11 mouse cellular contexts compared by ENCODE assay signal in genomic region chr7:19782645-19783044, GRCm38 (mm10). TPM values are rescaled to one million over a fixed set of nuclear protein-coding genes. Genes with fewer than 3 reads are reported as not detected.
DNase-seq lines count a peak whose midpoint lies in the region; ATAC-seq and TF ChIP-seq lines count a peak whose summit lies in the region.
"Had no signal": no experiment of that assay in that cellular context is flagged by ENCODE, and none has a peak within 500 bp of the region (broad histone marks: within the 10 kb centered on the region; RNA-seq: fewer than 3 reads in every experiment).

No protein-coding gene starts in this region.

- DNase-seq in adrenal gland, postnatal 14 days: peak; percentile 67
- no peak for DNase-seq in adrenal gland, postnatal 25 days
- peak; percentile 63 for DNase-seq in kidney, postnatal 0 days (ENCODE audit: low spot score)
- peak; percentile 58 for DNase-seq in induced T-regulatory cell, adult 2 months (ENCODE audit: low read depth)
- no peak for DNase-seq in spleen, postnatal 14 days (ENCODE audit: low spot score in 2 of 2)
- DNase-seq in layer of hippocampus, postnatal 14 days (ENCODE audit: low spot score in 2 of 2): no peak

- TF ChIP-seq POLR2A in ES-Bruce4 (IDR thresholded peaks at IDR 0.05; ENCODE audit: insufficient read depth, low read length): no peak

- H3K27me3 ChIP-seq in kidney, postnatal 0 days (ENCODE audit: insufficient read depth, low read length): no peaks in the 10 kb centered on the region
- H3K27me3 ChIP-seq in kidney, embryonic 15.5 days: no peaks in the 10 kb centered on the region
- H3K27me3 ChIP-seq in ES-Bruce4 (ENCODE audit: control insufficient read depth, insufficient read depth, low read length, poor library complexity, severe bottlenecking): no peaks in the 10 kb centered on the region

- no peak overlapping the region for H3K4me2 ChIP-seq in kidney, postnatal 0 days (ENCODE audit: low read length)
- H3K4me2 ChIP-seq in kidney, embryonic 15.5 days: no peak overlapping the region

- no peaks in the 10 kb centered on the region for H3K9me3 ChIP-seq in kidney, postnatal 0 days (replicated peaks; ENCODE audit: low read length)
- H3K9me3 ChIP-seq in kidney, embryonic 15.5 days (replicated peaks): no peaks in the 10 kb centered on the region
- H3K9me3 ChIP-seq in ES-Bruce4 (replicated peaks; ENCODE audit: control insufficient read depth, insufficient read depth, low read length, poor library complexity, severe bottlenecking): peaks cover 6% of the 10 kb centered on the region; the same call in 1 of the 2 replicates

- H3K9ac ChIP-seq in kidney, postnatal 0 days (ENCODE audit: low read depth, low read length): no peak overlapping the region
- no peak overlapping the region for H3K9ac ChIP-seq in kidney, embryonic 15.5 days
- no peak overlapping the region for H3K9ac ChIP-seq in ES-Bruce4 (ENCODE audit: low read depth, poor library complexity, severe bottlenecking)

- TF ChIP-seq EP300 in ES-Bruce4 (IDR thresholded peaks at IDR 0.05; ENCODE audit: insufficient read depth, low read depth, low read length): no peak

- no peak for ATAC-seq in kidney, postnatal 0 days (replicated peaks; ENCODE audit: low FRiP score, low read depth)
- ATAC-seq in kidney, embryonic 15.5 days (replicated peaks; ENCODE audit: low FRiP score): no peak
- ATAC-seq: forebrain, embryonic 14.5 days had no signal

- peak; percentile 84 for TF ChIP-seq CTCF in kidney, postnatal 0 days (IDR thresholded peaks at IDR 0.05; ENCODE audit: low read depth)
- peak; percentile 65 for TF ChIP-seq CTCF in ES-Bruce4 (IDR thresholded peaks at IDR 0.05; ENCODE audit: low read depth, low read length)

- H3K27ac ChIP-seq in kidney, postnatal 0 days: no peak overlapping the region
- no peak overlapping the region for H3K27ac ChIP-seq in kidney, embryonic 15.5 days
- no peak overlapping the region for H3K27ac ChIP-seq in ES-Bruce4 (ENCODE audit: insufficient read depth, low read length)

- H3K4me1 ChIP-seq in kidney, postnatal 0 days (replicated peaks; ENCODE audit: insufficient read depth, low read length): no peaks in the 10 kb centered on the region
- peaks cover 6% of the 10 kb centered on the region; the same call in 1 of the 2 replicates for H3K4me1 ChIP-seq in kidney, embryonic 15.5 days
- H3K4me1 ChIP-seq in ES-Bruce4 (ENCODE audit: control insufficient read depth, insufficient read depth, low read length): peaks cover 4% of the 10 kb centered on the region

- H3K36me3 ChIP-seq in kidney, postnatal 0 days (ENCODE audit: insufficient read depth, low read length): no peaks in the 10 kb centered on the region
- H3K36me3 ChIP-seq in kidney, embryonic 15.5 days: 0 out of 2 replicates have a peak, but pooled peaks cover 9% of the 10 kb centered on the region
- H3K36me3 ChIP-seq in ES-Bruce4 (ENCODE audit: control insufficient read depth, insufficient read depth, low read length, poor library complexity, severe bottlenecking): no peaks in the 10 kb centered on the region

- 95% methylated on average over 4 of the region's 4 CpGs for WGBS in kidney, postnatal 0 days
- WGBS in kidney, embryonic 15.5 days: 95% methylated on average over 4 of the region's 4 CpGs

- no peak overlapping the region for H3K4me3 ChIP-seq in kidney, postnatal 0 days (replicated peaks; ENCODE audit: low read depth, low read length)
- no peak overlapping the region for H3K4me3 ChIP-seq in kidney, embryonic 15.5 days (replicated peaks)
- H3K4me3 ChIP-seq in ES-Bruce4 (ENCODE audit: low read depth, low read length): no peak overlapping the region

RNA-seq across cellular contexts. Expression of gene Bcam, which starts 11.8 kb away (rescaled TPM):
- 59.8 and 70.8 TPM in 2 replicates for total RNA-seq in adrenal gland, postnatal 14 days (2021)
- total RNA-seq in adrenal gland, postnatal 25 days (2021): 37.2 TPM in 2 replicates
- polyA plus RNA-seq in kidney, postnatal 0 days (2015; fragmentation: Nextera tagmentation; extraction: Ambion mirVana): 378 and 394 TPM in 2 replicates
- 244 and 257 TPM in 2 replicates for polyA plus RNA-seq in kidney, embryonic 15.5 days (2015; fragmentation: Nextera tagmentation; extraction: Ambion mirVana)
- 138 and 154 TPM in 2 replicates for polyA plus RNA-seq in ES-Bruce4 (2011; ENCODE audit: insufficient read depth, insufficient read length, low read depth, missing spikeins)
- total RNA-seq in layer of hippocampus, postnatal 14 days (2021): 10 to 100 TPM in 1 of 2 experiments, 1 to 10 TPM in 1; 8.8 to 14.0 TPM

RNA-seq across cellular contexts. Expression of gene Cblc, which starts 14.0 kb away (rescaled TPM):
- total RNA-seq in adrenal gland, postnatal 14 days (2021): 1.4 TPM in 1 of 2 replicates, not detected in the other
- total RNA-seq in adrenal gland, postnatal 25 days (2021): 0.55 TPM in 1 of 2 replicates, not detected in the other
- 14.6 and 16.9 TPM in 2 replicates for polyA plus RNA-seq in kidney, postnatal 0 days (2015; fragmentation: Nextera tagmentation; extraction: Ambion mirVana)
- 8.3 and 9.1 TPM in 2 replicates for polyA plus RNA-seq in kidney, embryonic 15.5 days (2015; fragmentation: Nextera tagmentation; extraction: Ambion mirVana)
- polyA plus RNA-seq in ES-Bruce4 (2011; ENCODE audit: insufficient read depth, insufficient read length, low read depth, missing spikeins): 17.1 and 23.2 TPM in 2 replicates
- total RNA-seq in layer of hippocampus, postnatal 14 days (2021): not detected
- total RNA-seq: megakaryocyte, adult 5-6 weeks had no signal
- polyA plus RNA-seq: forebrain, embryonic 14.5 days; testis, adult 2 months had no signal

RNA-seq across cellular contexts. Expression of gene Nectin2, which starts 32.4 kb away (rescaled TPM):
- total RNA-seq in adrenal gland, postnatal 14 days (2021): 90.1 and 94.7 TPM in 2 replicates
- total RNA-seq in adrenal gland, postnatal 25 days (2021): 62.3 and 66.9 TPM in 2 replicates
- polyA plus RNA-seq in kidney, postnatal 0 days (2015; fragmentation: Nextera tagmentation; extraction: Ambion mirVana): 112 and 114 TPM in 2 replicates
- 130 and 138 TPM in 2 replicates for polyA plus RNA-seq in kidney, embryonic 15.5 days (2015; fragmentation: Nextera tagmentation; extraction: Ambion mirVana)
- polyA plus RNA-seq in ES-Bruce4 (2011; ENCODE audit: insufficient read depth, insufficient read length, low read depth, missing spikeins): 86.7 and 97.9 TPM in 2 replicates
- total RNA-seq in layer of hippocampus, postnatal 14 days (2021): 10 to 100 TPM; 11.6 to 12.7 TPM

RNA-seq across cellular contexts. Expression of gene Bcl3, which starts 39.9 kb away (rescaled TPM):
- 26.6 and 36.9 TPM in 2 replicates for total RNA-seq in adrenal gland, postnatal 14 days (2021)
- 26.5 and 34.5 TPM in 2 replicates for total RNA-seq in adrenal gland, postnatal 25 days (2021)
- polyA plus RNA-seq in kidney, postnatal 0 days (2015; fragmentation: Nextera tagmentation; extraction: Ambion mirVana): 3.5 and 3.8 TPM in 2 replicates
- 3.9 and 4.9 TPM in 2 replicates for polyA plus RNA-seq in kidney, embryonic 15.5 days (2015; fragmentation: Nextera tagmentation; extraction: Ambion mirVana)
- 17.3 and 27.3 TPM in 2 replicates for polyA plus RNA-seq in ES-Bruce4 (2011; ENCODE audit: insufficient read depth, insufficient read length, low read depth, missing spikeins)
- under 1 TPM; 0.38 to 0.78 TPM for total RNA-seq in layer of hippocampus, postnatal 14 days (2021)

Comparison
In these comparisons a context has a peak if more than half of its experiments do, and no peak if none do; other contexts are left out.
1. DNase-seq: peak in adrenal gland, postnatal 14 days (single experiment), kidney, postnatal 0 days (single experiment) and induced T-regulatory cell, adult 2 months (single experiment); none in adrenal gland, postnatal 25 days (single experiment), spleen, postnatal 14 days (0 of 2) and layer of hippocampus, postnatal 14 days (0 of 2).